Mouse (Mus musculus) heart, embryonic 12.5 days (tissue): Measurements from ENCODE around the gene Dgke. TPM values are rescaled to one million over a fixed set of nuclear protein-coding genes. Genes with fewer than 3 reads are reported as not detected.
"Not testable (repeated sequence)": the region's sequence is repeated elsewhere in the genome, so short reads cannot be mapped to it uniquely, and the experiment has no call there.

Experiments used
- ATAC-seq: fragments of 200-750 bp; cut with Nextera tagmentation; 2 replicates; pipeline ENCODE4 v1.8.0; 2017; ENCODE audit warnings: moderate TSS enrichment, moderate library complexity; ENCODE audit not compliant: insufficient number of reproducible peaks, low FRiP score
- H3K27ac ChIP-seq: fragments of 300-500 bp; sonication (generic); 2 replicates; pipeline ENCODE4 v1.5.1; 2016; ENCODE audit warnings: mild to moderate bottlenecking, moderate library complexity; ENCODE audit not compliant: poor library complexity, severe bottlenecking
- H3K27me3 ChIP-seq: fragments of 300-500 bp; sonication (generic); replicated peaks from 2 replicates; pipeline ENCODE4 v1.6.1; 2016; ENCODE audit warnings: mild to moderate bottlenecking, moderate library complexity
- H3K36me3 ChIP-seq: fragments of 300-500 bp; sonication (generic); 2 replicates; pipeline ENCODE4 v1.6.1; 2016; ENCODE audit warnings: mild to moderate bottlenecking, moderate library complexity
- H3K4me1 ChIP-seq: fragments of 300-500 bp; sonication (generic); replicated peaks from 2 replicates; pipeline ENCODE4 v1.6.1; 2016; ENCODE audit warnings: mild to moderate bottlenecking
- H3K4me2 ChIP-seq: fragments of 300-500 bp; sonication (generic); 2 replicates; pipeline ENCODE4 v1.6.1; 2016; ENCODE audit warnings: mild to moderate bottlenecking, moderate library complexity
- H3K4me3 ChIP-seq: fragments of 300-500 bp; sonication (generic); 2 replicates; pipeline ENCODE4 v1.5.1; 2016; ENCODE audit warnings: mild to moderate bottlenecking
- H3K9ac ChIP-seq: fragments of 300-500 bp; sonication (generic); 2 replicates; pipeline ENCODE4 v1.6.1; 2016; ENCODE audit warnings: mild to moderate bottlenecking, moderate library complexity
- H3K9me3 ChIP-seq: fragments of 300-500 bp; sonication (generic); replicated peaks from 2 replicates; pipeline ENCODE4 v1.6.1; 2016; ENCODE audit warnings: mild to moderate bottlenecking, moderate library complexity
- WGBS: fragments of 180-500 bp; shearing (Covaris S2); methylation state at CpG from one replicate; pipeline ENCODE4 v1.1.7; 2016; 5-methylcytosine and 5-hydroxymethylcytosine counted together
- polyA plus RNA-seq: library from polyadenylated mRNA; unstranded; fragments of >200 nt; fragmentation: Nextera tagmentation; extraction: Ambion mirVana; gene quantifications from 2 replicates; pipeline ENCODE4 v1.2.1, GENCODE M21; 2016

Gene Dgke
- polyA plus RNA-seq, 1 experiment from 2014 or later = 7.2 TPM

GRCm38 (mm10) chr11:89002621-89003020 lies 64.0 kb downstream of the Dgke start:
- WGBS = 84% methylated on average over 5 of the region's 5 CpGs
- no peak for ATAC-seq
- peaks cover 28% of the 10 kb centered on the region for H3K36me3 ChIP-seq
- no peaks in the 10 kb centered on the region for H3K9me3 ChIP-seq
- peak overlapping the region; percentile 46 for H3K4me2 ChIP-seq
- peaks cover 35% of the 10 kb centered on the region for H3K4me1 ChIP-seq
- peak overlapping the region; percentile 20; the same call in 1 of the 2 replicates for H3K9ac ChIP-seq
- no peaks in the 10 kb centered on the region for H3K27me3 ChIP-seq
- peak overlapping the region; percentile 2; the same call in 1 of the 2 replicates for H3K4me3 ChIP-seq
- no peak overlapping the region for H3K27ac ChIP-seq

DNA sequence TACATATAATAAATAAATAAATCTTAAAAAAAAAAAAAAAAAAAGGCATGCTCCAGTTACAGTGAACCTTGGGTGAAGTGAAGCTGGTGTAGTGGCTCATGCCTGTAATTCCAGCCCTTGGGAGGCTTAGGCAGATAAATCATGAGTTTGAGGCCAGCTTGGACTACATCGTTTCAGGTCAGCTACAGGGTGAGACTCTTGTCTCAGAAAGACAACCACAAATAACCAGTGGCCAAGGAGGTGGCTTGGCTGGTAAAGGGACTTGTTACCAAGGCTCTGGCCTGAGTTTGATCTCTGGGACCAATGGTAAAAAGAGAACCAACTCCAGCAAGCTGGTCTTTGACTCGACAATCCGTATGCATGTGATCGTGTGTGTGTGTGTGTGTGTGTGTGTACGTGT lies 64.6 kb downstream of the Dgke start:
- Histone ChIP-seq H3K27ac (no peak overlapping the region), H3K36me3 (peaks cover 23% of the 10 kb centered on the region), H3K4me1 (peaks cover 35% of the 10 kb centered on the region), H3K4me3 (no peak overlapping the region), H3K27me3 (no peaks in the 10 kb centered on the region), H3K4me2 (peak overlapping the region; percentile 46), H3K9ac (no peak overlapping the region), H3K9me3 (no peaks in the 10 kb centered on the region)
- no peak for ATAC-seq
- 91% methylated on average over 5 of the region's 5 CpGs for WGBS

DNA sequence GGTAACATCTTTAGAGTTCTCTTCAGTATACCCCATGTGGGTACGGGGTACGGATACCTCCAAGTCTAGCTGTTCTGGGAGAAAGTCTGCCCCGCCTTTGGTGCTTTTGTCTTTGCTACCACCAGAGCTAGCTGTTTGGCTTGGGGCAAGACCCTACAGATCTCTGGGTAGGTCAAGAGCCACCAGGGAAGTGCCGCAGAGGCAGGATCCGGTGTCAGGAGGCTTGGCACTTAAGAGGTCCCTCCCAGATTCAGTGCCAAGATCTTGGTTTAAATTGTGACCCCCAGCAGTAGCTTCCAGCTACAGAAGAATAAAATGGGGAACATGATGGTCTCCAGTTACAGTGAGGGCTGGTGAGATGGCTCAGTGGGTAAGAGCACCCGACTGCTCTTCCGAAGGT lies 65.1 kb downstream of the Dgke start:
- no peak for ATAC-seq
- peak overlapping the region; percentile 84 for H3K4me2 ChIP-seq
- H3K36me3 ChIP-seq = peaks cover 20% of the 10 kb centered on the region
- H3K27ac ChIP-seq = no peak overlapping the region
- 95% methylated on average over 7 of the region's 7 CpGs for WGBS
- H3K4me3 ChIP-seq = peak overlapping the region; percentile 78; the same call in 1 of the 2 replicates
- H3K9ac ChIP-seq = no peak overlapping the region
- no peaks in the 10 kb centered on the region for H3K27me3 ChIP-seq
- peaks cover 35% of the 10 kb centered on the region for H3K4me1 ChIP-seq
- no peaks in the 10 kb centered on the region for H3K9me3 ChIP-seq

DNA sequence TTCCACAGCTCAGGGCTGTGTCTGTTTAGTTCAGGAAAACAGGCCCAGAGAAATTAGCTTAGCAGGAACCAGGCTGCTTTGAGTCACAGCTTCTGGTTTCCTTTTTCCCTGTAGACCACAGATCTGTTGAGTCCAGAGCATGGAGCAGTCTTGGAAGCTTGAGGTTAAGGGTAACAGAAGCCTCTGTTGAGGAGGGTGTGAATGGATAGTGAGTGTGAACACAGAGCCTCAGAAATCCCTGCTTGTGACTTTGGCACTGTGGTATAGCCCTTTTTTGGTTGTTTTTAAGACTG lies 66.2 kb downstream of the Dgke start:
- ATAC-seq = no peak
- Histone ChIP-seq H3K4me3 (peak overlapping the region; percentile 78), H3K27ac (0 out of 2 replicates have a peak overlapping the region, but pooled peaks have one; percentile 34), H3K9me3 (no peaks in the 10 kb centered on the region), H3K27me3 (no peaks in the 10 kb centered on the region), H3K4me1 (peaks cover 35% of the 10 kb centered on the region), H3K4me2 (peak overlapping the region; percentile 84), H3K36me3 (peaks cover 9% of the 10 kb centered on the region), H3K9ac (peak overlapping the region; percentile 87)

DNA sequence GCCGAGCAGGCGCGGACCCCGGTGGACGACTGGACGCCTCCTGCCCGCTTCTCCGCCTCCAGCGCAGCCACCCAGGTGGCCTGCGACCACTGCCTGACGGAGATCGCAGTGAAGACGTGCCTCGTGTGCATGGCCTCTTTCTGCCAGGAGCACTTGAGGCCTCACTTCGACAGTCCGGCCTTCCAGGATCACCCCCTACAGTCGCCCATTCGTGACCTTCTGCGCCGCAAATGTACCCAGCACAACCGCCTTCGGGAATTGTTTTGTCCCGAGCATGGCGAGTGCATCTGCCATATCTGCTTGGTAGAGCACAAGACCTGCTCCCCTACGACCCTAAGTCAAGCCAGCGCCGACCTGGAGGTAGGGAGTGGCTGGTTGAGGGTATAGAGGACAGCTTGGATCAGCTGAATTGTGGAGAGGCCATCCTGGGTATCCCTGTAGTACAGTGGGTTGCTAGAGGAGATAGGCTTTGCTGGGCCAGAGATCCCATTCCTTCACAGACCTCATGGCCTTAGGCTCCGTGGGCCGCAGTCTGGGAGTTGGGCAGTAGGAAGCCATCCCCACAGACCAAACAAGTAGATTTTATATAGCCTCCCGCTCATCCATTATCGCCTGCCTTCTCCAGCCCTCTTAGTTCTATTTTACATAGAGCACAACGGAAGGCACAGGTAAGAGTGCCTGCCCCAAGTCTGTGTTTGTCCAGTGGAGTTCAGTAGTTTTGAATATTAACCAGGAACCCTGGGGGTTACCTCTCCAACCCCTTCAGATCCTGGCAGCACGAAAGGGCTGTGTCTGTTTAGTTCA lies 66.7 kb downstream of the Dgke start:
- peak overlapping the region; percentile 78 for H3K4me3 ChIP-seq
- 17% methylated on average over 33 of the region's 33 CpGs for WGBS
- H3K36me3 ChIP-seq = peaks cover 4% of the 10 kb centered on the region
- peak overlapping the region; percentile 84 for H3K4me2 ChIP-seq
- no peaks in the 10 kb centered on the region for H3K27me3 ChIP-seq
- H3K9me3 ChIP-seq = no peaks in the 10 kb centered on the region
- H3K4me1 ChIP-seq = peaks cover 35% of the 10 kb centered on the region
- ATAC-seq = peak; percentile 27
- H3K27ac ChIP-seq = peak overlapping the region; percentile 34
- H3K9ac ChIP-seq = peak overlapping the region; percentile 87

DNA sequence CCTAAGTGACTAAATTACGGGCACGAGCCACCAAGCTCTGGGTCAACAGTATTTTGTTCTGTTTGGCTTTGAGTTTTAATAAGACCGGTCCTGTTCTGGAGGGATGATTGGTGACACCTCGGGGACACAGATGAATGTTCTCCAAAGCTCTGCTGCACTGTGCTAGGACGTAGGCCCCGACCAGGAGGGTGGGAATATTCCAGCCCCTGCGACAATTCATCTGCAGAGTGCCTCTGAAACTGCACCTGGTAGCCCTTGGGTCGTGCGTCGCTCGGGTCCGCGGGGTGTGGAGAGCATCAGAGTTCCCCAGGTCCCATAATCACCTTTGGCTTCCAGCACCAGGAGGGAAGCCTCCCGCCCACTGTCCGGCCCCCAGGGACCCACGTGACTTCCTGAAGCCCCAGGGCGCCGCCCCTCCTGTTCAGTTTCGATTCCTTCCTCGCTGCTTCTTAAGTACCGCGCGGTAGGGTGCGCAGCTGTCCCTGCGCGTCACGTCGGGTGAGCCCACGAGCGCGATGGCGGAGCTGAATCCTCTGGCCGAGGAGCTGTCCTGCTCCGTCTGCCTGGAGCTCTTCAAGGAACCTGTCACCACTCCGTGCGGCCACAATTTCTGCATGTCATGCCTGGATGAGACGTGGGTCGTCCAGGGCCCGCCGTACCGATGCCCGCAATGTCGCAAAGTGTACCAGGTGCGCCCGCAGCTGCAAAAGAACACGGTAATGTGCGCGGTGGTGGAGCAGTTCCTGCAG lies 67.5 kb downstream of the Dgke start, which contains the start of gene Trim25:
TSS of gene Trim25 (plus strand) at position 403 of the 749 bp plus-strand sequence.
- Histone ChIP-seq H3K9ac (peak within 1 kb of the TSS; percentile 87), H3K9me3 (no peaks in the 10 kb centered on the region), H3K4me2 (peak within 1 kb of the TSS; percentile 84), H3K4me1 (peaks cover 35% of the 10 kb centered on the region), H3K27ac (peak within 1 kb of the TSS; percentile 34), H3K36me3 (no peaks in the 10 kb centered on the region), H3K27me3 (no peaks in the 10 kb centered on the region), H3K4me3 (peak within 1 kb of the TSS; percentile 78)
- 1% methylated on average over 48 of the region's 48 CpGs for WGBS
- ATAC-seq = peak; percentile 91

DNA sequence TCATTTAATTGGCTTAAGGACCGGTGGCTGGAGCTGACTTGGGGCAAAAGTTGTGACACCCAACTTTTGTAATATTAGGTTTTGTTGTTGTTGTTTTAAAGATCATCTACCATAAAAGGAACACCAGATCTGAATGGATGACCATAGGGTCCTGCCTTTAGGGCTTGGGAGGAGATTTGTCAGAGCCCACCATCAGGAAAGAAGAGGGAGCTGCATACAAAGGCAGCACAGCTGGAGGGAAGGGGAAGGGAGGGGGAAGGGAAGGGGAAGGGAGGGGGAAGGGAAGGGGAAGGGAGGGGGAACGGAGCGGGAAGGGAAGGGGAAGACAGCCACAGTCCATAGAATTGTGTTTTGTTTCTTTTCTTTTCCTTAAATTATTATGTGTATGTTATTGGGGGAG lies 68.2 kb downstream of the Dgke start:
- no peak overlapping the region for H3K9ac ChIP-seq
- peaks cover 30% of the 10 kb centered on the region for H3K4me1 ChIP-seq
- no peaks in the 10 kb centered on the region for H3K9me3 ChIP-seq
- H3K36me3 ChIP-seq = no peaks in the 10 kb centered on the region
- no peaks in the 10 kb centered on the region for H3K27me3 ChIP-seq
- H3K27ac ChIP-seq = no peak overlapping the region
- H3K4me2 ChIP-seq = peak overlapping the region; percentile 84
- ATAC-seq = no peak
- no peak overlapping the region for H3K4me3 ChIP-seq
- 15% methylated on average over 3 of the region's 3 CpGs for WGBS

DNA sequence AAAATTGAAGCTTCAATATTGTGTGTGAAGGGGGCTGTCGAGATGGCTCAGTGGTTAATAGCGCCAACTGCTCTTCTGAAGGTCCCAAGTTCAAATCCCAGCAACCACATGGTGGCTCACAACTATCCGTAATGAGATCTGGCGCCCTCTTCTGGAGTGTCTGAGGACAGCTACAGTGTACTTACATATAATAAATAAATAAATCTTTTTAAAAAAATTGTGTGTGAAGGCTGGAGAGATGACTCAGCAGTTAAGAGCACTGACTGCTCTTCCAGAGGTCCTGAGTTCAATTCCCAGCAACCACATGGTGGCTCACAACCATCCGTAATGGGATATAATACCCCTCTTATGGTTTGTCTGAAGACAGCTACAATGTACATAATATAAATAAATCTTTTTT lies 69.3 kb downstream of the Dgke start:
- not testable (repeated sequence) for H3K4me2 ChIP-seq, H3K9me3 ChIP-seq, H3K36me3 ChIP-seq, H3K27me3 ChIP-seq, ATAC-seq, H3K9ac ChIP-seq, H3K4me3 ChIP-seq, H3K27ac ChIP-seq
- WGBS = 85% methylated on average over 5 of the region's 5 CpGs
- peaks cover 21% of the 10 kb centered on the region for H3K4me1 ChIP-seq

DNA sequence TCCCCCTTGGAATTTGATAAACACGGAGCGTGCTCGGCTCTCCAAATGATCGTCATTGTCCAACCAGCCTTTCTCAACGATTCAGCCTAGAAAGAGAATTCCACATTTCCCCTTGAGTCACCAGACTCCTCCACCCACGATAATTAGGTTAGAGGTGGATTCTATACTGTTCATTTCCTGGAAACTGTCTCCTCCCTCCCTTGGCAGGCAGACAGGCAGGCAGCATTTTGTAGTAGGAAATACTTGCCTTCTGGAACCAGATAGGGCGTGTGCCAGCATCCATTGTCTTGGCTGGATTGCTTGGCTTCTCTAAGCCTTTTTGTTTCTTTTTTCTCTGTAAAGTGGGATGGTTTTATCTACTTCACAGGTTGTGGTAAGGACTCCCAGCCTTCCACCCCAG lies 70.2 kb downstream of the Dgke start:
- H3K27ac ChIP-seq = peak overlapping the region; percentile 72
- peaks cover 16% of the 10 kb centered on the region; the same call in 1 of the 2 replicates for H3K4me1 ChIP-seq
- H3K27me3 ChIP-seq = no peaks in the 10 kb centered on the region
- peak overlapping the region; percentile 25; the same call in 1 of the 2 replicates for H3K4me2 ChIP-seq
- H3K4me3 ChIP-seq = no peak overlapping the region
- H3K9me3 ChIP-seq = no peaks in the 10 kb centered on the region
- ATAC-seq = peak; percentile 8; the same call in 1 of the 2 replicates
- WGBS = 47% methylated on average over 7 of the region's 7 CpGs
- H3K9ac ChIP-seq = no peak overlapping the region
- H3K36me3 ChIP-seq = no peaks in the 10 kb centered on the region

GRCm38 (mm10) chr11:88995616-88996015 lies 71.0 kb downstream of the Dgke start:
- no peak overlapping the region for H3K4me3 ChIP-seq
- H3K27me3 ChIP-seq = no peaks in the 10 kb centered on the region
- no peak for ATAC-seq
- no peak overlapping the region for H3K27ac ChIP-seq
- H3K4me1 ChIP-seq = peaks cover 9% of the 10 kb centered on the region; the same call in 1 of the 2 replicates
- H3K9me3 ChIP-seq = no peaks in the 10 kb centered on the region
- no peak overlapping the region for H3K4me2 ChIP-seq
- WGBS = 85% methylated on average over 2 of the region's 2 CpGs
- H3K36me3 ChIP-seq = peaks cover 7% of the 10 kb centered on the region
- no peak overlapping the region for H3K9ac ChIP-seq

GRCm38 (mm10) chr11:88994492-88994891 lies 72.2 kb downstream of the Dgke start:
- no peak overlapping the region for H3K4me2 ChIP-seq

More at GRCm38 (mm10) chr11:88994492-88994891, 72.2 kb downstream of the Dgke start:
- Histone ChIP-seq H3K4me3 (no peak overlapping the region), H3K4me1 (no peaks in the 10 kb centered on the region), H3K36me3 (peaks cover 12% of the 10 kb centered on the region), H3K9me3 (no peaks in the 10 kb centered on the region), H3K27ac (no peak overlapping the region), H3K9ac (no peak overlapping the region), H3K27me3 (no peaks in the 10 kb centered on the region)
- WGBS = 90% methylated on average over 7 of the region's 7 CpGs
- no peak for ATAC-seq
